Mouse (Mus musculus) gastrocnemius, adult 8-10 months (tissue): ENCODE results near the gene Gpat3. TPM values are rescaled to one million over a fixed set of nuclear protein-coding genes. Genes with fewer than 3 reads are reported as not detected.

ENCODE experiments used
- DNase-seq, 2 experiments: peaks; one replicate each; pipeline ENCODE4 v3.0.0; 2022; ENCODE audit warnings: low spot score in 2 of 2
- total RNA-seq, 4 experiments: library from RNA; stranded (reverse); gene quantifications; 2 replicates each; pipeline ENCODE4 v1.2.4; 2022

The Gpat3 gene
- total RNA-seq, 4 experiments from 2014 or later: 5.6 to 9.2 (median 6.4) TPM

GRCm38 (mm10) chr5:100913274-100913673, 67.8 kb downstream of the Gpat3 start:
- DNase-seq: no peak

- DNase-seq: no peak
Observed at GRCm38 (mm10) chr5:100914989-100915388, 69.5 kb downstream of the Gpat3 start.

- no peak for DNase-seq
Observed at GRCm38 (mm10) chr5:100915411-100915810, 69.9 kb downstream of the Gpat3 start.

GRCm38 (mm10) chr5:100916416-100916815, 70.9 kb downstream of the Gpat3 start:
- DNase-seq: no peak

- DNase-seq: no peak
Observed at GRCm38 (mm10) chr5:100917252-100917774, 71.8 kb downstream of the Gpat3 start.

GRCm38 (mm10) chr5:100919069-100919468, 73.6 kb downstream of the Gpat3 start:
- DNase-seq: no peak

- no peak for DNase-seq
Observed at GRCm38 (mm10) chr5:100929698-100930097, 84.2 kb downstream of the Gpat3 start.

GRCm38 (mm10) chr5:100943716-100944115, 98.2 kb downstream of the Gpat3 start:
- no peak for DNase-seq

GRCm38 (mm10) chr5:100945336-100945735, 99.8 kb downstream of the Gpat3 start:
- DNase-seq: no peak

Other genes with a start within 250 kb of the Gpat3 start
- gene Coq2, start 170.6 kb upstream of the Gpat3 start, total RNA-seq: 10 to 100 TPM; 82.2 to 86.2 (median 83.6) TPM
- gene Hpse, start 126.0 kb upstream of the Gpat3 start, total RNA-seq: under 1 TPM; 0.15 to 0.51 (median 0.35) TPM
- 1 to 10 TPM; 4.6 to 6.7 (median 5.9) TPM for gene Helq, start 47.1 kb upstream of the Gpat3 start, total RNA-seq
- gene Mrps18c, start 47.1 kb upstream of the Gpat3 start, total RNA-seq: 10 to 100 TPM; 67.1 to 90.8 (median 78.7) TPM
- 1 to 10 TPM; 4.8 to 6.5 (median 5.1) TPM for gene Abraxas1, start 24.7 kb upstream of the Gpat3 start, total RNA-seq